In genomic region chr11:115604304-115604696, GRCm38 (mm10) we compare ENCODE assay signal across 8 mouse cellular contexts. TPM values are rescaled to one million over a fixed set of nuclear protein-coding genes. Genes with fewer than 3 reads are reported as not detected.
DNase-seq lines count a peak whose midpoint lies in the region; ATAC-seq and TF ChIP-seq lines count a peak whose summit lies in the region.

No protein-coding gene starts in this region.

- H3K27me3 ChIP-seq in cerebellum, adult 2 months (ENCODE audit: control insufficient read depth, insufficient read depth, low read length), result no peaks in the 10 kb centered on the region
- H3K27me3 ChIP-seq in spleen, adult 2 months (ENCODE audit: control insufficient read depth, insufficient read depth, low read length), result no peaks in the 10 kb centered on the region
- H3K27me3 ChIP-seq in limb, embryonic 10.5 days (ENCODE audit: low read depth, poor library complexity, severe bottlenecking), result no peaks in the 10 kb centered on the region
- no peaks in the 10 kb centered on the region for H3K27me3 ChIP-seq in neural tube, embryonic 12.5 days (replicated peaks)

- ATAC-seq in neural tube, embryonic 12.5 days (ENCODE audit: low FRiP score, low read depth), result peak; percentile 51

- peak overlapping the region; percentile 83 for H3K4me3 ChIP-seq in cerebellum, adult 2 months (replicated peaks; ENCODE audit: insufficient read depth, low read depth, low read length)
- peak overlapping the region; percentile 80 for H3K4me3 ChIP-seq in spleen, adult 2 months (ENCODE audit: extremely low read depth, insufficient read depth, insufficient read length)
- peak overlapping the region; percentile 100 for H3K4me3 ChIP-seq in limb, embryonic 10.5 days
- H3K4me3 ChIP-seq in neural tube, embryonic 12.5 days, result peak overlapping the region; percentile 91

- under 1% methylated on average over 26 of the region's 26 CpGs for WGBS in cerebellum, adult 2 months
- under 1% methylated on average over 26 of the region's 26 CpGs for WGBS in spleen, adult 2 months
- under 1% methylated on average over 26 of the region's 26 CpGs for WGBS in limb, embryonic 10.5 days
- WGBS in neural tube, embryonic 12.5 days, result 0% methylated on average over 26 of the region's 26 CpGs

- peak overlapping the region; percentile 95 for H3K9ac ChIP-seq in neural tube, embryonic 12.5 days

- H3K27ac ChIP-seq in cerebellum, adult 2 months (ENCODE audit: insufficient read depth, low read length), result peak overlapping the region; percentile 100
- H3K27ac ChIP-seq in spleen, adult 2 months (ENCODE audit: insufficient read depth, low read length), result peak overlapping the region; percentile 100
- H3K27ac ChIP-seq in limb, embryonic 10.5 days, result peak overlapping the region; percentile 99
- peak overlapping the region; percentile 74; the same call in 1 of the 2 replicates for H3K27ac ChIP-seq in neural tube, embryonic 12.5 days

- TF ChIP-seq CTCF in cerebellum, adult 2 months (IDR thresholded peaks at IDR 0.05; ENCODE audit: borderline replicate concordance, insufficient read depth, low read depth, low read length), result no peak
- no peak for TF ChIP-seq CTCF in spleen, adult 2 months (IDR thresholded peaks at IDR 0.05; ENCODE audit: extremely low read depth, insufficient read depth, insufficient read length, insufficient replicate concordance)

- H3K4me1 ChIP-seq in cerebellum, adult 2 months (ENCODE audit: control insufficient read depth, insufficient read depth, low read length), result peaks cover 20% of the 10 kb centered on the region; the same call in 1 of the 2 replicates
- H3K4me1 ChIP-seq in spleen, adult 2 months (ENCODE audit: control insufficient read depth, insufficient read depth, insufficient read length), result peaks cover 21% of the 10 kb centered on the region
- H3K4me1 ChIP-seq in limb, embryonic 10.5 days, result peaks cover 23% of the 10 kb centered on the region
- H3K4me1 ChIP-seq in neural tube, embryonic 12.5 days, result peaks cover 25% of the 10 kb centered on the region

- TF ChIP-seq POLR2A in cerebellum, adult 2 months (IDR thresholded peaks at IDR 0.05; ENCODE audit: borderline replicate concordance, insufficient read depth, low read length), result no peak
- TF ChIP-seq POLR2A in spleen, adult 2 months (IDR thresholded peaks at IDR 0.05; ENCODE audit: low read depth, low read length), result no peak

- H3K9me3 ChIP-seq in limb, embryonic 10.5 days (replicated peaks), result no peaks in the 10 kb centered on the region
- no peaks in the 10 kb centered on the region for H3K9me3 ChIP-seq in neural tube, embryonic 12.5 days

- no peak for DNase-seq in cerebellum, adult 2 months
- DNase-seq in cerebellum, postnatal 10 days, result no peak
- DNase-seq in spleen, adult 2 months (ENCODE audit: low read depth in 1 of 2, low spot score in 2 of 2), result no peak
- no peak for DNase-seq in spleen, adult 18-20 months
- no peak for DNase-seq in limb, embryonic 10.5 days (ENCODE audit: low spot score)
- no peak for DNase-seq in adrenal gland, postnatal 25 days
- no peak for DNase-seq in left cerebral cortex, adult 9 months (ENCODE audit: low spot score in 2 of 2)

- H3K4me2 ChIP-seq in neural tube, embryonic 12.5 days (replicated peaks), result peak overlapping the region; percentile 95

- H3K36me3 ChIP-seq in spleen, adult 2 months (ENCODE audit: control insufficient read depth, insufficient read depth, low read length), result peaks cover 28% of the 10 kb centered on the region
- H3K36me3 ChIP-seq in limb, embryonic 10.5 days, result peaks cover 67% of the 10 kb centered on the region
- peaks cover 38% of the 10 kb centered on the region for H3K36me3 ChIP-seq in neural tube, embryonic 12.5 days

RNA-seq across cellular contexts. Expression of gene Gga3, which starts 0.4 kb away (rescaled TPM):
- 64.2 and 68.0 TPM in 2 replicates for polyA plus RNA-seq in cerebellum, adult 2 months (2012; rRNA removed)
- 39.4 and 40.9 TPM in 2 replicates for polyA plus RNA-seq in spleen, adult 2 months (2012; rRNA removed)
- polyA plus RNA-seq in limb, embryonic 10.5 days (2016; fragmentation: Nextera tagmentation; extraction: Ambion mirVana), result 30.8 and 34.9 TPM in 2 replicates
- polyA plus RNA-seq in neural tube, embryonic 12.5 days (2016; fragmentation: Nextera tagmentation; extraction: Ambion mirVana), result 33.7 and 38.5 TPM in 2 replicates
- total RNA-seq in adrenal gland, postnatal 25 days (2021), result 25.4 and 31.1 TPM in 2 replicates

RNA-seq across cellular contexts. Expression of gene Mrps7, which starts 0.6 kb away (rescaled TPM):
- 55.9 and 57.5 TPM in 2 replicates for polyA plus RNA-seq in cerebellum, adult 2 months (2012; rRNA removed)
- 10.6 and 13.6 TPM in 2 replicates for polyA plus RNA-seq in spleen, adult 2 months (2012; rRNA removed)
- polyA plus RNA-seq in limb, embryonic 10.5 days (2016; fragmentation: Nextera tagmentation; extraction: Ambion mirVana), result 108 and 120 TPM in 2 replicates
- polyA plus RNA-seq in neural tube, embryonic 12.5 days (2016; fragmentation: Nextera tagmentation; extraction: Ambion mirVana), result 85.2 and 90.2 TPM in 2 replicates
- total RNA-seq in adrenal gland, postnatal 25 days (2021), result 89.3 and 99.8 TPM in 2 replicates

RNA-seq across cellular contexts. Expression of gene Mif4gd, which starts 8.5 kb away (rescaled TPM):
- 86.9 and 97.3 TPM in 2 replicates for polyA plus RNA-seq in cerebellum, adult 2 months (2012; rRNA removed)
- 175 and 210 TPM in 2 replicates for polyA plus RNA-seq in spleen, adult 2 months (2012; rRNA removed)
- polyA plus RNA-seq in limb, embryonic 10.5 days (2016; fragmentation: Nextera tagmentation; extraction: Ambion mirVana), result 16.2 and 18.2 TPM in 2 replicates
- polyA plus RNA-seq in neural tube, embryonic 12.5 days (2016; fragmentation: Nextera tagmentation; extraction: Ambion mirVana), result 11.6 and 12.5 TPM in 2 replicates
- 135 and 205 TPM in 2 replicates for total RNA-seq in adrenal gland, postnatal 25 days (2021)

RNA-seq across cellular contexts. Expression of gene Slc25a19, which starts 23.8 kb away (rescaled TPM):
- polyA plus RNA-seq in cerebellum, adult 2 months (2012; rRNA removed), result 115 and 123 TPM in 2 replicates
- 64.0 and 82.0 TPM in 2 replicates for polyA plus RNA-seq in spleen, adult 2 months (2012; rRNA removed)
- polyA plus RNA-seq in limb, embryonic 10.5 days (2016; fragmentation: Nextera tagmentation; extraction: Ambion mirVana), result 27.2 and 27.8 TPM in 2 replicates
- polyA plus RNA-seq in neural tube, embryonic 12.5 days (2016; fragmentation: Nextera tagmentation; extraction: Ambion mirVana), result 27.5 and 28.2 TPM in 2 replicates
- total RNA-seq in adrenal gland, postnatal 25 days (2021), result 107 and 114 TPM in 2 replicates

RNA-seq across cellular contexts. Expression of gene Nup85, which starts 40.1 kb away (rescaled TPM):
- polyA plus RNA-seq in cerebellum, adult 2 months (2012; rRNA removed), result 93.2 and 104 TPM in 2 replicates
- polyA plus RNA-seq in spleen, adult 2 months (2012; rRNA removed), result 41.4 and 42.4 TPM in 2 replicates
- 257 and 275 TPM in 2 replicates for polyA plus RNA-seq in limb, embryonic 10.5 days (2016; fragmentation: Nextera tagmentation; extraction: Ambion mirVana)
- 141 and 143 TPM in 2 replicates for polyA plus RNA-seq in neural tube, embryonic 12.5 days (2016; fragmentation: Nextera tagmentation; extraction: Ambion mirVana)
- total RNA-seq in adrenal gland, postnatal 25 days (2021), result 54.0 and 60.7 TPM in 2 replicates
